Mouse (Mus musculus) myocyte (in vitro differentiated cells): ENCODE data around the gene Pacs1.

Source experiments
- MAX ChIP-seq: IDR thresholded peaks from one replicate; pipeline ENCODE4 v1.6.1; 2011; ENCODE audit warnings: low read depth, mild to moderate bottlenecking, control low read depth
- POLR2A ChIP-seq: IDR thresholded peaks from one replicate; pipeline ENCODE4 v1.6.1; 2011; ENCODE audit warnings: low read depth, mild to moderate bottlenecking, control low read depth, moderate library complexity; ENCODE audit not compliant: insufficient read length
- USF1 ChIP-seq: IDR thresholded peaks from one replicate; pipeline ENCODE4 v1.6.1; 2011; ENCODE audit warnings: low read depth, mild to moderate bottlenecking, control low read depth, moderate library complexity

DNA sequence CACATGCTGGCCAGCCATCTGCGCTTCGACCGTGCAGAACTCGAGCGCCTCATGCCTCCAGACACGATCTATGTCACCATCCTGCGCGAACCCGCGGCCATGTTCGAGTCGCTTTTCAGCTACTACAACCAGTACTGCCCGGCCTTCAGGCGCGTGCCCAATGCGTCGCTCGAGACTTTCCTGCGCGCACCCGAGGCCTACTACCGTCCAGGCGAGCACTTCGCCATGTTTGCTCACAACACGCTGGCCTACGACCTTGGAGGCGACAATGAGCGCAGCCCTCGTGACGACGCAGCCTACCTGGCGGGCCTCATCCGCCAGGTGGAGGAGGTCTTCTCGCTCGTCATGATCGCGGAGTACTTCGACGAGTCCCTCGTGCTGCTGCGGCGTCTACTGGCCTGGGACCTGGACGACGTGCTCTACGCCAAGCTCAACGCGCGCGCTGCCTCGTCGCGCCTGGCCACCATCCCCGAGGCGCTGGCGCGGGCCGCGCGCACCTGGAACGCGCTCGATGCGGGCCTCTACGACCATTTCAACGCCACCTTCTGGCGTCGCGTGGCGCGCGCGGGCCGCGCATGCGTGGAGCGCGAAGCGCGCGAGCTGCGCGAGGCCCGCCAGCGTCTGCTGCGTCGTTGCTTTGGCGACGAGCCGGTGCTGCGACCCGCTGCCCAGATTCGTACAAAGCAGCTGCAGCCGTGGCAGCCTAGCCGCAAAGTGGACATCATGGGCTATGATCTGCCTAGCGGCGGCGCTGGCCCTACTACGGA is 34.2 kb upstream of the Pacs1 start:
- TF ChIP-seq USF1: no peak
- no peak for TF ChIP-seq POLR2A
- no peak for TF ChIP-seq MAX
